Mouse (Mus musculus): ENCODE results near the gene Klk7. TPM values are rescaled to one million over a fixed set of nuclear protein-coding genes. Genes with fewer than 3 reads are reported as not detected.

Gene Klk7
- not detected for polyA plus RNA-seq (2012; fragmentation: generic; extraction: Trizol)

GRCm38 (mm10) chr7:43810994-43811393, at the start of gene Klk7:
Gene Klk7 (plus strand): TSS chr7:43811294.

DNA sequence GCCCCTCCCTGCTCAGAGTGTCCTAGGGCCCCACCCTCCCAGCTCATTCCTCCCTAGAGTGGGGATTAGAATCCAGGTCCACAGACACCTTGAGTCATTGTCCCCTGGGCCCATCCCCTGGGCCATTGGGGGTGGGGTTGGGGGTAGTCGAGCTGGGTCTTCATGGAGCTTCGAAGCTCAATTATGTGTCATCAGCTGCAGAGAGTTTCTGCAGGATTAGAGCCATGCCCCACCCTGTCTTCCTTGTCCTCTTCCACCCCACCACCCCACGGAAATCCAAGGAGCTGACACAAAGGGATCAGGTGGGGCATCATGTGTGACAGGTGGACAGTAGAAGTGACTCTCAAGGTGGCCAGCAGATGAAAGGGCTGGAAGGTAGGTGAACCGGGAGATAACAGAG, 42.5 kb upstream of the Klk7 start, which contains the start of gene Klk12:
Gene Klk12 (plus strand): TSS at position 301 of the 400 bp plus-strand sequence.

GRCm38 (mm10) chr7:43774364-43774763, 36.7 kb upstream of the Klk7 start, which contains the start of gene Klk11:
Gene Klk11 (plus strand): TSS chr7:43774604.

DNA sequence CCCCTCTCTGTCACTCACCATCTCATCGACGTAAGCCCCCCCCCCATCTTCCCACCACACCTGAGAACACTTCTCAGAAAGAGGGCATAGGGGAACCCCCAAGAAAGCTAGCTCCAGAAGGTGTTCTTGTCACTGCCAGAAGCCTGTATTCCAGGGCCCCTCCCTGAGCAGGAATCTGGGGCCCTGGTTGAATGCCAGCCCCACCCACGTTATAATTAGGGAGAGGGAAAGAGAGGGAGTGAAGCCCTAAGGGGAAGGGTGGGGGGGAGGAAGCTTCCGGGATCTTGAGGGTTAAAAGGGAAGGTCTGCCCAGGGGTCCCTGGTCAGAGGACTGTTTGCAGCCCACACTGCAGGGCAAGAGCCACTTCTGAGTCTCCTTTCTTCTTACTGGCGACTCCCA, 30.3 kb upstream of the Klk7 start, which contains the start of gene Klk10:
Gene Klk10 (plus strand): TSS at position 290 of the 400 bp plus-strand sequence.

DNA sequence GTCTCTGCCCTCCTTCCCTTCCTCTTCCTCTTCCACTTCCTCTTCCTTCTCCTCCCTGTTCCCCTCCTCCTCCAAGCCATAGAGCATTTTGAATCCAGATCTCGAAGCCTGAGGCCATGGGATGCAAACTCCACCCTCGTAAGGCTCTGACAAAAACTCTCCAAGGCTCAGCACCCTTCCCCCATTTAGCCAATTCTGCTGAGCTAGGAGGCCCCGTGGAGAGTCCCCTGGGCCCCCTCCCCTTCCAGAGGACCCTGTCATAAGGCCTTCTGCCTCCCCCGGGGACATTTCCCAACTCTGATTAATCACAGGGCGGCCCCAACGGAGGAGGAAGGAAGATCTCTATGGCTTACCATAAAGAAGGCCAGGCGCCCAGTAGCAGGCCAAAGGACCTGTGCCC, 19.5 kb upstream of the Klk7 start, which contains the start of gene Klk9:
Gene Klk9 (plus strand): TSS at position 301 of the 400 bp plus-strand sequence.

GRCm38 (mm10) chr7:43797333-43797769, 13.7 kb upstream of the Klk7 start, which contains the start of gene Klk8:
Gene Klk8 (plus strand): TSS chr7:43797577.

GRCm38 (mm10) chr7:43824199-43824598, 13.1 kb downstream of the Klk7 start, which contains the start of gene Klk6:
Gene Klk6 (plus strand): TSS chr7:43824499.

GRCm38 (mm10) chr7:43841701-43842100, 30.6 kb downstream of the Klk7 start, which contains the start of gene Klk5:
Gene Klk5 (plus strand): TSS chr7:43841971.

Other genes starting within 250 kb of the Klk7 start
- gene Zfp658, start 249.0 kb upstream of the Klk7 start, polyA plus RNA-seq (2012; fragmentation: generic; extraction: Trizol): 1 to 10 TPM in 1 of 2 experiments, under 1 TPM in 1; 0.11 to 2.6 TPM
- 1 to 10 TPM in 1 of 2 experiments, under 1 TPM in 1; 0.09 to 1.8 TPM for gene Zfp719, start 231.7 kb upstream of the Klk7 start, polyA plus RNA-seq (2012; fragmentation: generic; extraction: Trizol)
- not detected for gene Zfp819, start 204.1 kb upstream of the Klk7 start, polyA plus RNA-seq (2012; fragmentation: generic; extraction: Trizol)
- gene Ceacam18, start 176.6 kb upstream of the Klk7 start, polyA plus RNA-seq (2012; fragmentation: generic; extraction: Trizol): not detected
- gene Siglece, start 151.1 kb upstream of the Klk7 start, polyA plus RNA-seq (2012; fragmentation: generic; extraction: Trizol): not detected
- gene Ctu1, start 139.3 kb upstream of the Klk7 start, polyA plus RNA-seq (2012; fragmentation: generic; extraction: Trizol): 10 to 100 TPM in 1 of 2 experiments, 1 to 10 TPM in 1; 6.7 to 11.8 TPM
- gene Klk14, start 120.9 kb upstream of the Klk7 start, polyA plus RNA-seq (2012; fragmentation: generic; extraction: Trizol): under 1 TPM; 0.05 to 0.08 TPM
- not detected for gene Klk13, start 98.7 kb upstream of the Klk7 start, polyA plus RNA-seq (2012; fragmentation: generic; extraction: Trizol)
- not detected for gene Klk12, start 42.4 kb upstream of the Klk7 start, polyA plus RNA-seq (2012; fragmentation: generic; extraction: Trizol)
- gene Klk11, start 36.7 kb upstream of the Klk7 start, polyA plus RNA-seq (2012; fragmentation: generic; extraction: Trizol): not detected
- gene Klk10, start 30.3 kb upstream of the Klk7 start, polyA plus RNA-seq (2012; fragmentation: generic; extraction: Trizol): 1 to 10 TPM in 1 of 2 experiments, under 1 TPM in 1; 0.12 to 2.5 TPM
- gene Klk9, start 19.4 kb upstream of the Klk7 start, polyA plus RNA-seq (2012; fragmentation: generic; extraction: Trizol): under 1 TPM in 1 of 2 experiments, not detected in 1; 0.08 TPM
- gene Klk8, start 13.7 kb upstream of the Klk7 start, polyA plus RNA-seq (2012; fragmentation: generic; extraction: Trizol): under 1 TPM; 0.11 to 0.25 TPM
- gene Klk6, start 13.2 kb downstream of the Klk7 start, polyA plus RNA-seq (2012; fragmentation: generic; extraction: Trizol): under 1 TPM in 1 of 2 experiments, not detected in 1; 0.12 TPM
- gene Klk5, start 30.7 kb downstream of the Klk7 start, polyA plus RNA-seq (2012; fragmentation: generic; extraction: Trizol): not detected
- gene Klk4, start 69.9 kb downstream of the Klk7 start, polyA plus RNA-seq (2012; fragmentation: generic; extraction: Trizol): not detected
- not detected for gene Klk15, start 122.4 kb downstream of the Klk7 start, polyA plus RNA-seq (2012; fragmentation: generic; extraction: Trizol)
- not detected for gene Klk1b8, start 139.4 kb downstream of the Klk7 start, polyA plus RNA-seq (2012; fragmentation: generic; extraction: Trizol)
- not detected for gene Klk1b1, start 155.5 kb downstream of the Klk7 start, polyA plus RNA-seq (2012; fragmentation: generic; extraction: Trizol)
- not detected for gene Klk1b9, start 164.8 kb downstream of the Klk7 start, polyA plus RNA-seq (2012; fragmentation: generic; extraction: Trizol)
- not detected for gene Klk1b11, start 184.6 kb downstream of the Klk7 start, polyA plus RNA-seq (2012; fragmentation: generic; extraction: Trizol)
- not detected for gene Klk1b26, start 200.9 kb downstream of the Klk7 start, polyA plus RNA-seq (2012; fragmentation: generic; extraction: Trizol)
- not detected for gene Klk1b27, start 241.0 kb downstream of the Klk7 start, polyA plus RNA-seq (2012; fragmentation: generic; extraction: Trizol)